Mouse (Mus musculus): ENCODE measurements around the gene Syngr1. TPM values are rescaled to one million over a fixed set of nuclear protein-coding genes. Genes with fewer than 3 reads are reported as not detected.

Gene Syngr1
- total RNA-seq, 2 experiments from 2014 or later, result 1.5 to 3.6 TPM

- peak; percentile 49 for ATAC-seq (replicated peaks; ENCODE audit: poor library complexity)
Measured at GRCm38 (mm10) chr15:80087406-80088012, 3.6 kb upstream of the Syngr1 start.

GRCm38 (mm10) chr15:80088637-80089036, 2.5 kb upstream of the Syngr1 start:
- peak; percentile 82 for ATAC-seq (replicated peaks; ENCODE audit: poor library complexity)

GRCm38 (mm10) chr15:80090155-80090554, 979 bp upstream of the Syngr1 start:
- no peak for ATAC-seq (replicated peaks; ENCODE audit: poor library complexity)

- ATAC-seq (replicated peaks; ENCODE audit: poor library complexity), result peak; percentile 45
Measured at GRCm38 (mm10) chr15:80090741-80091120, 403 bp upstream of the Syngr1 start.

GRCm38 (mm10) chr15:80092041-80092441, 907 bp downstream of the Syngr1 start:
- no peak for ATAC-seq (replicated peaks; ENCODE audit: poor library complexity)

- ATAC-seq (replicated peaks; ENCODE audit: poor library complexity), result no peak
Measured at GRCm38 (mm10) chr15:80092599-80092998, 1.5 kb downstream of the Syngr1 start.

GRCm38 (mm10) chr15:80094201-80094600, 3.1 kb downstream of the Syngr1 start:
- ATAC-seq (replicated peaks; ENCODE audit: poor library complexity), result no peak

GRCm38 (mm10) chr15:80095596-80095995, 4.5 kb downstream of the Syngr1 start:
- no peak for ATAC-seq (replicated peaks; ENCODE audit: poor library complexity)

- ATAC-seq (replicated peaks; ENCODE audit: poor library complexity), result no peak
Measured at GRCm38 (mm10) chr15:80096406-80096805, 5.3 kb downstream of the Syngr1 start.

GRCm38 (mm10) chr15:80096946-80097881, 6.1 kb downstream of the Syngr1 start:
- ATAC-seq (replicated peaks; ENCODE audit: poor library complexity), result peak; percentile 88

GRCm38 (mm10) chr15:80097999-80098461, 6.9 kb downstream of the Syngr1 start:
- ATAC-seq (replicated peaks; ENCODE audit: poor library complexity), result peak; percentile 61

- no peak for ATAC-seq (replicated peaks; ENCODE audit: poor library complexity)
Measured at GRCm38 (mm10) chr15:80098809-80099208, 7.7 kb downstream of the Syngr1 start.

- ATAC-seq (replicated peaks; ENCODE audit: poor library complexity), result no peak
Measured at GRCm38 (mm10) chr15:80099477-80099876, 8.3 kb downstream of the Syngr1 start.

GRCm38 (mm10) chr15:80100196-80100595, 9.1 kb downstream of the Syngr1 start:
- ATAC-seq (replicated peaks; ENCODE audit: poor library complexity), result no peak

- no peak for ATAC-seq (replicated peaks; ENCODE audit: poor library complexity)
Measured at GRCm38 (mm10) chr15:80100871-80101270, 9.7 kb downstream of the Syngr1 start.

- ATAC-seq (replicated peaks; ENCODE audit: poor library complexity), result no peak
Measured at GRCm38 (mm10) chr15:80101503-80101902, 10.4 kb downstream of the Syngr1 start.

GRCm38 (mm10) chr15:80102495-80102894, 11.4 kb downstream of the Syngr1 start:
- ATAC-seq (replicated peaks; ENCODE audit: poor library complexity), result no peak

GRCm38 (mm10) chr15:80105490-80106410, 14.6 kb downstream of the Syngr1 start:
- ATAC-seq (replicated peaks; ENCODE audit: poor library complexity), result peak; percentile 71

- ATAC-seq (replicated peaks; ENCODE audit: poor library complexity), result no peak
Measured at GRCm38 (mm10) chr15:80107143-80107542, 16.0 kb downstream of the Syngr1 start.

- no peak for ATAC-seq (replicated peaks; ENCODE audit: poor library complexity)
Measured at GRCm38 (mm10) chr15:80107575-80107974, 16.4 kb downstream of the Syngr1 start.

- ATAC-seq (replicated peaks; ENCODE audit: poor library complexity), result peak; percentile 23
Measured at GRCm38 (mm10) chr15:80111436-80111835, 20.3 kb downstream of the Syngr1 start.

All from megakaryocyte progenitor cell, adult 5-6 weeks (primary cell).